Mouse (Mus musculus) lung, postnatal 14 days (tissue): Measurements from ENCODE around the gene Ino80d.

Experiments
- DNase-seq: peaks from one replicate; pipeline ENCODE4 v3.0.0; 2021

Ino80d gene

DNA sequence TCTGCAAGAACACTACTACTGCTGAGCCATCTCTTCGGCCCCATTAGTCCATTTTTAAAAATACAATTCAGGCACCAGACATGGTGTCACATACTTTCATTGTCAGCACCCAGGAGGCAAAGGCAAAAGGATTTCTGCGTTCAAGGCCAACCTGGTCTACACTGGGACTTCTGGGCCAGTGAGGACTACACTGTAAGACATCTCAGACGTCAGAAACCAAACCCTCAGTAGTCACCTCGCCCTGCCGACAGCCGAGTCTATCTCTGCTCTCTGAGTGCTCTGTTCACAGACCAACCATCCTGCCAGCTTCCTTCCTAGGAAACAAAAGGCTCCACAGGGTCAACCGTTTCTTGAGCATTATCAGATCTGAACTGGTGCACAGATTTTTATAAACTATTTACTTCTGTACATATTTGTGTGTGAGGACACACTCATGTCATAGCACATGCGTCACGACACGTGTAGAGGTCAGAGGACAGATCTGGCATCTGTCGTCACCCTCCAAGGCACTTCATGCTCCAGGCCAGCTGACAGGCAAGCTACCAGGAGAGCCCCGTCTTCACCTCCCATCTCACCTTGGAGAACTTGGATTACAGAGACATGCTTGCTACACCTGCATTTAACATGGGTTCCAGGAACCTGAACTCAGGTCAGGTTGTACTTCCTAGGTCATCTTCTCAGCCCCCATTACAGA lies 11.6 kb downstream of the Ino80d start:
- no peak for DNase-seq

DNA sequence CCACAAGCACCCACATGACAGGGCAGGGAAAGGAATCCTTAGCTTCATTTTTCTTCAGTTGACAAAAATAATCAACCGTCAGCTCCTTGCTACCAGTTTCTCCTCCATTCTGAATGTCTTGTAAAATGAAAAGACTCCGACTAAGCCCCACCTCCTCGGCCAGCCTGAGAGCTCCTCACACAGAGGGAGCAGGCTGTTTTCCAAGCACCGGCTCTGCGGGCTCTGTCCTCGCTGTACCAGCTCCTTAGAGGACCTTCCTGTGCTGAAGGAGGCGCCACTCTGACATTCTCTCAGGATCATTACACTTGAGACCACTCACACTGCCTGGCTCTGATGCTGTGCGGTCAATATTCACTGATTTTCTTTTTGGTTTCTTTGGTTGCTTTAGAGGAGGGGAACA lies 14.3 kb downstream of the Ino80d start:
- DNase-seq, result no peak

DNA sequence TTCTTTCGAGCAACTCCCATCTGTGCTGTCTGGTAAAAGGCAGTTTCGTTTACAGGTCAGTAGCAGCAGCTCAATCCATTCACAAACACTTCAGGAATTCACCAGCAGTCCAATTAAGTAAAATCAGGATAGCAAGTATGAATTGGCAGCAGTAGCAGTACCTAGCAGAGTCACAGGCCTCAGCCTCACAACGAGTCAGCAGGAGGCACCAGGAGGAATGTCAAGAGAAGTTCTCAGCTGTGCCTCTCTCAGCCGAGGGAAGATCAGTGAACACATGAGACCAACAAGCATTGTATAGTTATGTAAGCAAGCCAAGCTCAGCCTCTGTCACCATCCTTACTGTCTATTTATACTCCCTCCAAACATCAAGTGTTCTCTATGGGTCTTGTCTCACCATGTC lies 15.6 kb downstream of the Ino80d start:
- no peak for DNase-seq

DNA sequence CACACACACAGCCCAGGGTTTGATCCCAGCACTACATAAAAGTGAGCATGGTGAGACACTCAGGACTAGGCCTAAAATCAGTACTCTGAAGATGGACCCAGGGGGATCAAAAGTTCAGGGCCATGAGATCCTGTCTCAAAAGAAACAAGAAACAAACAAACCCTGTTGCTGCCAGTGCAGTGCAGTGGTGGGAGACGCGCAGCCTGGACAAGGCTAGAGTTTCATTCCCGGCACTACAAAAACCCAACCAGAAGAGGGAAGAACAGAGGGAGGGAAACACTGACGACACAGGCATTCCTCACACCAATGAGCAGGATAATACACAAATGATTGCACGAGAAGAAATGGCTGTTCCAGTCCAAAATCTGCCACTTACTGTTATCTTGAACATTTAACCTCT lies 18.4 kb downstream of the Ino80d start:
- no peak for DNase-seq

DNA sequence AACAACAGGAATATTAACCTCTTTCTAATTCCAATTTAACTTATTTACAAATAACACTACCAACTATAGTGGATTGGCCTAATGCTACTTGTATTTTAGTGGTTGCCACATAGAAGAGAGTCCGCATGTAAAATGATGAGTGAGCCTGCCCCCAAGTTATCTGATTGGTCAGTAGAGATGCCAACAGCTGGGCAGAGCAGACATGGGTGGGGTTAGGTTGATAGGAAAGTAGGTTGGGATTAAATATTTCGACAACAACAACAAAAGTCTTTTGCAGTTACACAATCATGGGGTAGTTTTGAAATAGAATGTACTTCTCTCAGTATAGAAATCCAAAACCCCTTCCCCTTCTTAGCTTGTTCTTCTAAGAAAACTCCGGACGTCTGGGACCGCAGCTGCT lies 24.7 kb downstream of the Ino80d start:
- DNase-seq, result no peak

DNA sequence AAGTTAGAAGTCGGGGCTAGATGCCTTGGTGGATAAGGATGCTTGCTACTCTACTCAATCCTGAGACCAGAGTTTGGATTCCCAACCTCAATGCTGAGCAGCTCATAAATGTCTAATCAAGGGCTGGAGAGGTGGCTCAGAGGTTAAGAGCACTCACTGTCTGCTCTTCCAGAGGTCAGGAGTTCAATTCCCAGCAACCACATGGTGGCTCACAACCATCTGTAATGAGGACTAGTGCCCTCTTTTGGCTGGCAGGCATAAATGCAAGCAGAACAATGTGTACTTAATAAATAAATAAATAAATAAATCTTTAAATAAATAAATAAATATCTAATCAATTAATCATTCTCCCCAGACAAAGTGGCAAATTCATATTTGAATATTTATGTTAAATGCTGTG lies 25.9 kb downstream of the Ino80d start:
- DNase-seq, result no peak

DNA sequence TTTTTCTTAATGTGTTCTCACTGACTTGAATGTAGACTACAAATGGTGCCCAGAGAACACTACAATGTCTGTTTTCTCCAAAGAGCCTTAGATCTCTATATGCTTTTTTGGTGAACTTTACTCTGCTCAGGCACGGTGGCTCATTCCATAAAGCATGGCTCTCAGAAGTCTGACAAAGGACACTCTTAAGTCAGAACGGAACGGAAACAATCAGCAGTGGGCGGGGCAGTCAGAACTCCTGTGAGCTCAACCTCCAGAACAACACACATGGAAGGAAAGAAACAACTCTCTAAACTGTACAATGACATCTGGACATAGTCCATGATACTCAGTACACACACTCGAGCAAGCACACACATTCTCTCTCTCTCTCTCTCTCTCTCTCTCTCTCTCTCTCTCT lies 34.2 kb downstream of the Ino80d start:
- DNase-seq, result no peak

DNA sequence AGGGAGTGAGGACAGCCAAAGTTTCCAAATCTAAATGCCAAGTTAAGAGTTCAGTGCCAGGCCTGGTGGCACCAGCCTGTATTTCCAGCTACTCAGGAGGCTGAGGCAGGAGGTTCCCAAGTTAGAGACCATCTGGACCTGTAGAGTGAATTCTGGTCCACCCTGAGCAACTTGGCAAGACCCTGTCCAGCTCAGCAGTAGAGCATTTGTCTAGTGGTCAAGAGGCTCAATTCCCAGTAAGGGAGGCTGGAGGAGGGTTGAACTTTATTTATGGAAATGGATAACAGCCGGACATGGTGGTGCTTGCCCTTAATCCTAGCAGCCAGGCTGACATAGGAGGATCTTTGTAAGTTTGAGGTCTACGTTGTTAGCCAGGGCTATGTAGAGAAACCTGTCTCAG lies 38.1 kb downstream of the Ino80d start:
- DNase-seq, result no peak

DNA sequence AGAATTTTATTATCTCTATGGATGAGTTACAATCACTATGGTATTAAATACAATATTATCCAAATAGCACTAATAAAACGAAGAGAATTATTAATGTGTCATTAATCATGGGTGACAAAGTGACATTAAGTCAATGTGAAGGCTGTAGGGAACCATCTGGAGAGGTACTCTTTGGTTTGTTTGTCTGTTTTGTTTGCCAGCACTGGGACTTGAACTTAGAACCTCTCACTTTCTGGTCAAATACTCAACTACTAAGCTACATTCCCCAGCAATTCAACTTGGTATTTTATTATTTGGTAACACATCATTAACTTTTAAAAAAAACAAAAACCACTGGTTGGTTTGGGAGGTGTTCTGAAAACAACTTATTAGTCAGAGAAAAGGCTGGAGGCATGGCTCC lies 43.1 kb downstream of the Ino80d start:
- no peak for DNase-seq

DNA sequence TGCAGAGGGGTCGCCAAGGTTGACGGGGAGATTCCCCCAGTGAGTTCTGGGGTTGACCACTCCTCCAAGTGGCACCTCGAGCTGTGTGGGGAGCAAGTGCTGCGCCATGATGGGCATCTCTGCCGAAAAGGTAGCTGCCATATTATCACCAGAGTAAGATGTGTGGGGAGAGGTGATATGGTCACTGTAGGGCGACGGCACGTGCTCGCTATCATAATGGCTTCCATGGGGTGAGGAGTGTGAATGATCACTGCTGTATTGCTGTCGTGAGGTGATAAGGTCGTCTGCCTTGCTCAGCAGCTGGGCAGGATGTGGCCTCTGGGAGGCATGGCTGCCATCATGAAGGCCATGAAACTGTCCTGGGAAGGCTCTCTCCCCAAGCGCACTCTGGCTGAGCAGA lies 56.1 kb downstream of the Ino80d start:
- DNase-seq, result no peak

DNA sequence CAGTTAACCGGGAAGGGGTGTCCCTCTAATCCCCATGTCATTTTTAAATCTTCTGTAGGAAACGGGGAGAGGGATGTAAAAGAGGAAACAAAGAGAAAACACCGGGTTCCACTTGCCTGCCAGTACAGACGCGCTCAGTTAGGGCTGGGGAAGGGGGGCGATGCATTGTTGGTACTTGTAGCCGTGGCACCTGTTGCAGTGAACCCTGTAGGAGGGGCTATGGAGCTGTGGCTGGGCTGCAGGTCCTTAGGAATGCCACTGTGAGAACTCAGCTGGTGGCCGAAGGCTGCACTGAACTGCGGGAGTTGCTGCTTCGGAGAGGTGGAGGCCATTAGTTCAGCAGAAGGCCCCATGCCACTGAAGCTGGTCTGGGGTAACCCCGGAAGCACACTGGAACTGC lies 56.6 kb downstream of the Ino80d start:
- no peak for DNase-seq

DNA sequence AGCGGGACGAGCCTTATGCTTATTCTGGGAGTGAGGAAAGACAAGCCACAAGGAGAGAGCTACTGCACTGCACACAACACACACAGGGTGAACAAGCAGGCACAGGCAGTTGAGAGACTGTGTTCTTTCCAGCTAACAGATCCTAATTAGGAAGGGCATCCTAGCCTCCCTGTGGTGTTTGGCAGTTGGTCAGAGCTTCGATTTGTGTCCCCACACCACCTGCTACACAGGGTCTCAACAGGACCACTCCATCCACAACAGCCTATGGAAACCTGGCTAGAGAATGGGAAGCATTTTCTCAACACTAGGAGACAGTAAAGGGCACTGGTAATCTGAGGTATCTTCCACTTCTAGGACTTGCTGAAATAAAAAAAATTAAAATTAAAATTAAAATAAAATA lies 57.1 kb downstream of the Ino80d start:
- no peak for DNase-seq

DNA sequence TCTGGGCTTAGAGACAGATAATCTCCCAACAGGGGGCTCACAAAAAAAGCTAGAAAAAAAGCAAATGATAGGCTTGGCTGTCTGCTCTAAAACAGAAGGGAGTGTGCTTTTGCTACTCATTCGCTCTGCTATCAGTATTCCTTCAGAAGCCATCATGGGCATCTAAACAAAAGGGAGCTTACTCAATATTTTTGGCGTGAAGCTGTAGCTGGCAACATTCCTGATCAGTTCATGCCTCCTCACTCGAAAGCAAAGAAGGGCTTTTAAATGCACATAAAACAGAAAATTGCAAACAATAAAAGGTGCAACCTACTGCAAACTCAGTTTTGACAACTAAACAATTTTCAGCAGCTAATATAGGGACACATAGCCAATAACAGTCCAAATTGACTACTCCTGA lies 59.1 kb downstream of the Ino80d start:
- peak; percentile 27 for DNase-seq

DNA sequence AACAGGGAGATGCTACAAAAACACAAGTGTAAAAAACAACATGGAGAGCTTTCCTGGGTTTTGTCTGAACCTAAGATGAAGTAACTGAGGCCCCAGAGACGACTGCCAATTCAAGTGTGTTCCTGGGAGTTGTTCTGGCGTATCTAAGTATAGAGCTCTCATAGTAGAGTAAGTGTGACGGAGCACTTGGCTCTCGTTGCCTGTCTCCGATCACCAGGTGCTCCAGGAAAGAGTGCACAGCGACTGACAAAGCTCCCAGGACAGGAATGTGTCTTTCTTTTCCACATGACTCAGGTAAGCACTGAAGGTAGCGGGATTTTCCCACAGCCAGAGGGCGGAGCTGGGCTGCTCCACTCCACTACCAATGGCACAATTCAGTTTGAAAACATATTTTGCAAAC lies 63.6 kb downstream of the Ino80d start:
- DNase-seq, result peak; percentile 16

DNA sequence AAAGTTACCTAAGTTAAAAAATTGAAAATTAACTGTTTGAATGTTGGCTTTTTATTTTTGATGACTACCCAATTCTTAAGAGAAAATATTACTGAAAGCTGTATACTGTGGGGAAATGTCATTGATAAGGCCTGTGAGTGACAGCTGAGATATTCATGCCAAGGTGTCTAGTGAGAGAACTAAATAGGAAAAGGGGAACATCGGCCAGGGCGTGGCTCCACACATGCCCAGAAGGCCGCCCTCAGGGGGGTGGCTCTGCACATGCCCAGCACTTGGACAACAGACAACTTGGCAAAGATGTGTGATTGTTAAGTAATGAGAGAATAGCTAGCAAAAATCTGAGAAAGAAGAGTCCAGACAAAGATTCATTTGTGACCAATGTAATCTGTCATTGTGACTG lies 64.5 kb downstream of the Ino80d start:
- DNase-seq, result no peak

DNA sequence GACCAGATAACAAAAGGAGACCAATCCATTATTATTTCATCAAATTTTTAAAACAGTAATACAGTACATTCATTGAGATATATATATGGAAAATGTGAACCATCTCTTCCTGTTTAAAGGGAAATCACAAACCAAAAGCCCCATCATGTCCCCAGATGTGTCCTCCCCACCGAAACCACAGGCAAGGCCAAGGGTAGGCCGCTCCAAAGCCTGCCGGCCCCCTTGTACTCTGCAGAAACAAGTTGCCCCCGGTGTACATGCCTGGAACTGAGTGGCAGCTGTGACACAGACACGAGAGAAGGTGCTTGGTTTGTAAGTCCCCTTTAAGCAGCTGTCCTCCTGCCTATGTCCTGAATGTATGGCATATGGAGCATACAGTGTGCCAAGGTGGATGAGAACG lies 66.5 kb downstream of the Ino80d start:
- no peak for DNase-seq

DNA sequence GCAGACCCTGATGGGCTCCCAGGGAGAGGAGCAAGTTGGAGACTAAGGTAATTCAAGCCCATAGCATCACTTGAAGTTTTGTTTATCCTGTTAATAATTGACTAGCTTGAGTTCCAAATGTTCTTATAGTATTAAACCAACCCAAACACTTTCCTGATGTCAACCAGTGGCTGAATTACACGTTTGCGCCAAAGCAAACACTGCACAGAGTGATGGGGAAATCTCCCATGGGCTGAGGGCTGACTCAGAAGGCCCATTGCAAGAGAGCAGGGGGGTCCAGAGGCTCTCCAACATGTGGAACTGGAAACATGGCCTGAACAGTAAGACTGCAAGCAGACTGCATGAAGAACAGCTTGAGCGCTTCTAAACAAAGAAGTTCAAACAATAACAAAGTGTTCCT lies 81.5 kb downstream of the Ino80d start:
- DNase-seq, result peak; percentile 16

DNA sequence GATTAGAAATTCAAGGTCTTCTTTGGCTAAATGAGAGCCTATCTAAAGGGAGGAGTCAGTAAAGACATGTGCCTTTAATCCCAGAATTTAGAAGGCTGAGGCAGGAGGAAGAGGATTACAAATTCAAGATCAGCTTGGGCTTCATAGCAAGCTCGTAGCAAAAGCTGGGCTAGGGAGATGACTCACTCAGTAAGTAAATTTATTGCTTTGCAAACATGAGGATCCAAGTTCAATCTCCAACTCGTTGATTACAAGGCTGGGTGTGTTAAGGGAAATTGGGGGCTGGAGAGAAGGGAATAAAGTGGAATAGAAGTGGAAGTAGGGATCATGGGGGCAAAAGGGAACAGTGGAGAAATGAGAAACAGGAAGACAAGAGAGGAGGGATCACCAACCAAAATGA lies 94.6 kb downstream of the Ino80d start:
- DNase-seq, result no peak

DNA sequence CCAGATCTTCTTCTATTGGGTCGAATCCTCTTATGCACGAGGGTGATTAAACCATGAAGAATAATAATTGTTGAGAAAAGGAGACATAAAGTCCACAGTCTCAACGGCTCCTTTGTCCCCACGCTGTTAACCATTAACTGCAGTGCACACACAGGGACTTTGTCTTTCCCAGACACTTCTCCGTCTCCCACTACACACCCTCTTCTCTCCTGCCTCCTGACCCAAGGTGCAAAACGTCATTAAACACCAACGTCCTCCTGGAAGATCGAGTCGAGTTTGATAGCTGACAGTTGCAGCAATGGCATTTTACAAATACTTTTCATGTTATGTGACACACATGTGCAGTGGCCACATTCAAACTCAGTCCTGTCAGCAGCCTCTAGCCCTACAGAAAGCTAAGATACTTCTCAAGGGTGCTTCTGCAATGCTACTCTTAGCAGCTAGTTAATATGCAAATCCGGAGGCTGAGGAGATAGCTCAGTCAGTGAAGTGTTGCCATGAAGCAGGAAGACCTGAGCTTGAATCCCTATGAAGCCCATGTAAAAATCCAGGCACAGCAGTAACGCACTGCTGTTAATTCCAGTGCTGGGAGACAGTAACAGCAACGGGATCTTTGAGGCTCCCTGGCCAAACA lies 109.3 kb downstream of the Ino80d start:
- DNase-seq, result no peak

DNA sequence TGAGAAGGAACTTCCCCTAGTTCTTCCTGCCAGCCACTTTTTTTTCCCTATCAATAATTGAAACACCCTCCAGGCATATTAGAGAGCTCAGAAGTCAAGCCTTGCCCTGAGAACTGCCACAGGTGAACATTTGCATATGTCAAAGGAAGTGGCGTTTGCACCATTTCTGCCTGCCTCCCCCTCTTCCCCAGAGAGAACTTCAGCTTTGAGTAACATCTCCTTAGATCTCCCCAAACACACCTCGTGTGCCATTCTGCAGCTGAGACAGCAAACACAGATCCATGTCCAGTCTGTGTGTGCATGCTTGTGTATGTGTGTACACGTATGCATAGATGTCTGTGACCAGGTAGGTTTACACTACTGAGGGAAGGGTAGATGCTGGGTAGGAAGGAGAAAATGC lies 112.6 kb downstream of the Ino80d start:
- DNase-seq, result no peak

DNA sequence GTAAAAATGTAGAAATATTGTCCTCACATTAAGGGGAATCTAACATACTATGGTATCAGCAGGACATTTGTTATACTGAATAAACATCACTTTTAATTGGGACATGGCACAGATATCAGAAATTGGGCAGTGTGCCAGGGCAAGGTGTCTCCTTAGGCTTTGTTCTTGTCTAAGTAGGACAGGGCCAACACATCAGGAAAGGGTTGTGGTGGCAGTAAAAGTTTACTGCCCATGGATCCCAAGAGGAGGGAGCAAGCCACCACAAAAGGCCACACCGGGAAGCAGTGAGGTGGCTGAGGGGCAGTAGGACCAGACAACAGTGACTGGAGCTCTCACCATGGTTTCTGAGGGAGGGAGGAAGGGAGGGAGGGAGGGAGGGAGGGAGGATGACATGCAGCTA lies 121.1 kb downstream of the Ino80d start:
- no peak for DNase-seq

DNA sequence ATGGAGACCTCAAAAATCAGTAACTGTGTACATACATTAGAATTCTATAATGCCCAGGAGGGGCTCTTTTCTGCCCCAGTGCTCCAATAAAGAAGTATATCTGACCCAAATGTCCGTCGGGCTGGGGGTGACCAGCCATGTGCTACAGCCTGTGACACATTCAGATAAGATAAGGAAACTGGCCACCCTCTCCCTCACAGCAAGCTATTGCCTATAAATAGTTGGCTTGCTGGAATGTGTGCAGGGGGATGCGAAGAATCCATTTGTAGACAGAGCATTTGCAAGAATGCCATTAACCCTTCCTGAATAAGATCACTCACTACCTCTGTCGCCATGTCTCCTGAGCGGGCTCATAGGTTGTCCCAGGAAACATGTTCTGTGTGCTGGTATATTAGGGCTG lies 121.8 kb downstream of the Ino80d start:
- no peak for DNase-seq

DNA sequence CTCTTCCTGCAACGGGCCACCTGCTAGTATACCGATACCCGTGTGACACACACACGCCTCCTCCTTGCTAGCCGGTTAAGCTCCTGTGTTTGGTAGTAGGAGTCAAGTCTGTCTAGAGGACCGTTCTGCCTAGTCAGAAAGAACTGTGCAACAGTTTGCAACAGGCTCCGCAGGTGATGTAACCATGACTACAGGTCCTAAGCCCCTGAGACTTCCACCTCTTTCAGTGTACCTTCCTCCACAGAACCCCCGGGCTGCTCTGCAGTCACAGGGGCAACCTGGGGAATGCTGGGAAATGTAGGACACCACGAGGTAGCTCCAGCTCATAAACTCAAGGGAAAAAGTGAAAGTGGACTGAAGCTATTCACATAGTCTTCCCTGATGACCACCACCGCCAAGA lies 123.4 kb downstream of the Ino80d start:
- DNase-seq, result no peak

DNA sequence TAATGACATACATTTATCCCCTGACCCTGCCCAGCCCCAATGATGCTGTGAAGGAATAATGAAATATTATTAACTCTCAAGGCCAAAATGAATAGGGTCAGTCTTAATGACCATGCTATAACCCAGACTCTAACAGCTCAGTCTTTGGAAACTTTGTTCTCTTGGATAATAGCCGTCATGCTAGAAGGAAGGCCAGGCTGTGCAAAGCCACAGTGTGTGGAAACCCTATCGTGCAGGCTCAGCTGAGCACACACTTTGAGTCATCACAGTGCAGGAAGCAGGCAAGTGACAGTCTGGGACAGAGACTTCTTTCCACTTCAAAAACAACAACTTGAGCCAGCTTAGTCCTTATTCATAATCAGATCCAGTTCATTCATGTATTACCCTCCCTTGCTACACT lies 126.9 kb downstream of the Ino80d start:
- DNase-seq, result no peak

DNA sequence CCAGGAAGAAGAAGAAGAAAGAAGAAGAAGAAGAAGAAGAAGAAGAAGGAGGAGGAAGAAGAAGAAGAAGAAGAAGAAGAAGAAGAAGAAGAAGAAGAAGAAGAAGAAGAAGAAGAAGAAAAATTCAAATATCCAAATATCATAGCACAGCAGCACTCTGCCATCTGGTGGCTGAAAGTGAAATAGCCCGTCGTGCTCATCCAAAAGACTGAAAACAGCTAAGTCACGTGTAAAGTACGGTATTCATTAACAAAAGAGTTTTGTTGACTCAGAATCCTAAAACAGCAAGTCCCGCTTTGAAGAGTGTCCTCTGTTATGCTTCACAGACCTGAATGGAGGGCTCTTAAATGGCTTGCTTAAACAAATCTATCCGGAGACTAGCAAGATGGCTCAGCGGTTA lies 128.2 kb downstream of the Ino80d start:
- peak; percentile 65 for DNase-seq
